Mouse (Mus musculus) urinary bladder, postnatal 25 days (tissue): ENCODE measurements around the gene Slc35g1.

Source experiments
- DNase-seq: peaks from one replicate; pipeline ENCODE4 v3.0.0; 2022; ENCODE audit warnings: low spot score

The Slc35g1 gene

DNA sequence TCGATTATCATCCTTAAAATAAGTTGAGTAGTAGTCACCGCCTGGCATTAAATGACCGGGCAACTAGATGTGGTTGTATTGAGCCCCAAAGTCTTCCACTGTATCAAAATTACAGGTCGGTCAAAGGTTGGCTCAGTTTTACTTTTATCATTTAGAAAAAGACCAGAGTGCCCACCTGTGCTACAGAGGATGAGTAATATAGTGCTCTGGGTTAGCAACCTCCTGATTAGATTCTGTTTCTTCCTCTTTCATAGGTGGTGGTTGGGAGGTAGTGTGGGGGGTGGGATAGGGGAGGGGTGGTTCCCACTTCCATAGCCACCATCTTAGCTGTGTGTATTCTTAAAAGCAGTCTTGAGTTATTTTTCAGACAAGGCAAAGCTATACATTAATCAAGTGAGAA is 7.9 kb upstream of the Slc35g1 start:
- no peak for DNase-seq

DNA sequence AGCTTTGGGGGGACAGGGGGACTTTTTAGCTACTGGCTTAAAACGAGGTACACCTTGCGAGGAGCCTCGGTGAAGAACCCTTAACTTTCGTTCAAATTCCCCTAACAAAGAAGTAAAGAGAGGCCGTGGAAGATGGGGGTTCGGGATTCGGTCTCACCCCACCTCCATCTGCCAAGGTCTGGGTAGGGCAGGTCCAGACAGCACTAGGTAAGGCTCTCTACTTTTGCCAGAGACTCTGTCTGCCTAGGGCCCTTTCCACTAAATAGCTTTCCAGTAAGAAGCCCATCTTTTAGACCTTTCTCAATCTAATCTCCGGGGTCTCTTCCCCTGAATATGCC is 822 bp downstream of the Slc35g1 start:
- DNase-seq, result no peak

DNA sequence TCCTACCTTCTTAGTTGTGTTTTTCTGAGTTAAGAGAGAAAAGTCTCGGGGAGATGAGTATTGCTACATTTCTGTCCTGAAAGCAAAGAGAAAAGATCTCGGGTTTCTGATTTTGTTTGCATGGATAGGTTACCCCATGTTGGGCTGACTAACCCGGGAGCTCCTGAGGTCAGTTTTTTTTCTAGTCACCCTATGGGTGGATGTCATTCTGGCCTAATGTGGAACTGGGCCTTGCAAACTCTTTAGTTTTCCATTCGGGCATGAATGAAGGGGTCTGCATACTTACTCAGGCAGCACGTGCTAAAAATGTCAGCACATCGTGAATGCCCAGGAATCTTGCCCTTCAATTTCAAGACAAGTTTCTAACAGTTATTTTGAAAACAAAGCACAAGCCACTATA is 1.2 kb downstream of the Slc35g1 start:
- no peak for DNase-seq

DNA sequence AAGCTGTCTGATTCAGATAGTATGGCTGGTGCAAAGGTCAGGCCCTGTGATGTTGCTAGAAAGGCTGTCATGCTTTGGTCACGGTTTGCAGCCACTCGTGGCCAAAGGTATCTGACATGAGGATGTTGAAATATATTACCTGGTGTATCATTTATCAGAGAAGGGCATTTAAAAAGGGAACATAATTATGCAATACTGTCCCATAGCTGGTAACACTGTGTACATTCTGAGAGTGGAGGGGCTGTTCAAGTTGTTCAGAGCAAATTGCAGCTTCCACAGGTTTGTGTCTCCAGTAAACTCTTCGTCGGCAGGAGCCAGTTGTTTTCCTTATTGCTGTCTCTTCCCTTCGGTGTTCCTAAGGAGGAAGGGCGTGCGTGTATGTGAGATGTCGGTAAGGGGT is 3.2 kb downstream of the Slc35g1 start:
- no peak for DNase-seq

DNA sequence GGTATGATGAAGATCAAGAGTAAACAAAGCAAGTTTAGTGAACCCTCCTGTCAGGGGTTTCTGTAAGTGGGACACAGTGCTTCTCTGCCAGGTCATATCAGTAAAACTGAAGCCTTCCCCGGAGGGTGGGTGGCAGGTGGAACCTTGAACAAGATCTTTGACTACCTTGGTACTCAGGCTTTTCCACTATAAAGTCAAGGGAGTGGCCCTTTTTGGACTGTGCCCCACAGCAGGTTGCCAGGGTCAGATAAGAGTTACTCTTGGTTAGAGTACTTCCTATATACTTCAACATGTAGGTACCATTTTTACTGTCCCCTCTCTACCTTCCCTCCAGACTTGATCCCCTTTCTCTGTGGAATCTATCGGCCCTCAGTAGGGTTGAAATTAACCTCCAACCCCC is 5.1 kb downstream of the Slc35g1 start:
- DNase-seq, result no peak

DNA sequence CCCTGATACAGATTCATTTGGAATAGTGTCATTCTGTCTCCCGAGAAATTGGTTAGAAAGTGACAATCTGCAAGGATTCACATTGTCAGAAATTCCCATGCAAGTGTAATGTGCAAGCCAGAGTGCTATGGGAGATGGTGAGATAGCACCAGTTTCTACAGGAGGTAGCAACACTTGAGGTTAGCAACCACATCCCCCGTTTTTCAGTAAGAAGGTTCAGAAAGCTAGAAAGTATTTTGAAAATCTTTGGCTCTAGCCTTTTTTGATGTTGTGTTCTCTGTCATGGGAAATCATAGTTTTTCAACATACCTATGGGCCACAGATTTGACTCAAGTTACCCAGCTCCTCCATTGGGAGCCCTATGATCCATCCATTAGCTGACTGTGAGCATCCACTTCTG is 5.6 kb downstream of the Slc35g1 start:
- DNase-seq, result no peak

DNA sequence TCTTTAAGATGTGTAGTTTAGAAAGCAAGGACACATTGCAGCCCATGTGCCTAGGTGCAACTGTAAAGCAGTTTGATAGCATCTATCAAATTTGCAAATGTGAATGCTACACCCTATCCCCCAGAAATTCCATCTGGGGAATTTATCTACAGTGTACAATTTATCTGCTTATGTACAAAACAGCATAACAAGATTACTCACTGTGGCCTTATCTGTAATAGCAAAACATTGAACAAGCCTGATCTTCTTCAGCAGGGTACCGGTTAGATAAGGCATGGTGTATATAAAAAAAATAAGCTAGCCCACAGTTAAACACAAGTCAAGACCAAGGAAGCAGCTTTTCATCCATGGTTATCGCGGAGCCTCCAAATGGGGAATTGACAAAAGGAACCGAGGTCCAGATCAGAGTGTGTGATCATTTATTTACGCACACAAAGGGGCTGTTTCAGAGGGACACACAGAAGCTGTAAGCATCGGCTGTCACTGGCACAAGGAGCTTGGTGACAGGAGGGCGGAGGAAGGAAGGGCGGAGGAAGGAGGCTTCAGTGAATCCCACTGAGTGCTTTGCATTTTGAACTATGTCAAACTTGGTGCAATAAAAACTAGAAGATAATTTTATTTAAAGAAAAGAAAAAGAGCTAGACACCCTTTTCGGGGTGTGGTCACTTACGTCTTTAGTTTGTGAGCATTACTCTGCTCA is 14.7 kb downstream of the Slc35g1 start:
- no peak for DNase-seq

DNA sequence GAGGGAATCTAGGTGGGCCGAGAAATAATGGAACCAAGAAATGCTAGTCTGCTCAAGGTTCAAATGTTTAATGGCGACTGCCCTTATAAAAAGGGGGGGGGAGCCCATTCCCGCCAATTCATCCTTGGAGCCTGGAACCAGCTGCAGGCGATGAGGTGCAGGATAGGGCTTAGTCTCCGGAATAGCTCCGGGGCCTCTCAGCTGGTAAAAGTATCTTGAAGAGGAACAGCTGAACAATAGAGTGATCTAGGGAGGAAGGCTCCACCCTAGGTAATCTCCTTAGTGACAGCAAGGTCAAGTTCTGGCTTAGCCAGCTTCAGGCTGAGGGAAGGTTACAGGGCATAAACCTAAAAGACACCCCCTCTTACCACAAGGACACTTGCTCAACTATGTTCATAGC is 18.1 kb downstream of the Slc35g1 start:
- no peak for DNase-seq

DNA sequence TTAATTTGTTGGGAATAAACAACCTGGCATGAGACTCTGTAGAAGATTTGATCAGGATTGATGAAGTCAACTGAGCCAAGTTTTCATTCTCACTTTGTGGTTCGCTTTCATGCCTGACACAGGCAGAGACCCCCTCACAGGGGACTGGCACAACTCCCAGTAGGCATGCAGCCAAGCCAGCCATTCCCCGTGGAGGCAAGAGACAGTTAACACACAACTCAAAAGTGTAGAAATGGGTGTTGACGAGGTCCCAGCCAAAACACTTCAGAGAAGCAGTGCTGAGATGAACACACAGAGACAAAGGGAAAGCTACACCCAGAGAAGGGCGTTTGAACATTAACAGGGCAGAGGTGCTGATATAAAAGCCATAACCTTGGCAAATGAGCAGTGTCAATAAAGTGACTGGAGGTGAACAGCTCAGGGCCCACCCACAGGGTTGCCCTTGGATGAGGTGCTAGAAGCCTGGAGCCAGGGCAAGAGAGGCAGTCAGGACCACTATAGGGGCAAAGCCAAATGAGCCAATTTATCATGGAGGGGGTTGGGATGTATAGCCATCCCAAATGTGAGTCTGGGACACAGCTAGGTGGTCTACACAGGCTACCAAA is 23.1 kb downstream of the Slc35g1 start:
- DNase-seq, result no peak

DNA sequence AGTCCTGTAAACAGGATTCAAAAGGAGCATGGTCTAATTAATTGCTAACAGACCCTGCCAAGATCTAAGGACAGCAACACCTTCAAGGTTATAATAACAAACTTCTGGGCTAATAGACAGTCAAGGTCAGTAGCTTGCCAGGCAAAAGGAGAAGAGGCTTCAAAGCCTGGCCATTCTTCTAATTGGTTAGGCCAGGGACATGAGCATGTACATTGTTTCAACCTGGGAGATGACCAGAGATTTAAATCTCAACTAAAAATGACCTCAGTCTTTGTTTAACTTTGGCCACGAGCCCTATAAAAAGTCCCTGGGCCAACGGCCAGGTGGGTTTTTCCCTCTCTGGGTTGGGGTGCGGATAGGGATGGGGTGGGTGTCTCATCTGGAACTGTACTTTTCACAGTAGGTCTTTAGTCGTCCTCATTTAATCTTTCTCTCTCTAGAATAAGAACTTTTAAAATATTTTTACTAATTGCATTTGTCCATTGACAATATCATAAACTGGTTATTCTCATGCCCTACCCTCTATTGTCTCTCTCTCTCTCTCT is 25.0 kb downstream of the Slc35g1 start:
- no peak for DNase-seq

DNA sequence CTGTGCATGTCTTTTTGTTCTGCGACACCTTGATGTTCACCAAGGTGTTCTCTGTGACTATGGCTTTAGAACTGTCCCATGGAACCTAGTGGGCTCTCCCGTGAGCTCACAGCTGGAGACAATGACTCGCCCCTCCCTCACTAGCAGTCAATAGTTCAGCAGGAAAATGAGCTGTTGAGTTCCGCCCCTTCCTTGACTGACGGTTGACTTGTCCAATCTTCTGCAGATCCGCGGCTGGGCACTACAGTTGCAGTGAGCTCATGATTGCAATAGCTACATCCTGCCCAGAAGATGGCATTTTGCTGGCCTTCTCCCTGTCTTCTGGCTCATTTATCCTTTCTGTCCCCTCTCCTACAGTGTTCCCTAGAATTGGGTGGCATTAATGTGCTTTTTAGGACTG is 25.7 kb downstream of the Slc35g1 start:
- no peak for DNase-seq

DNA sequence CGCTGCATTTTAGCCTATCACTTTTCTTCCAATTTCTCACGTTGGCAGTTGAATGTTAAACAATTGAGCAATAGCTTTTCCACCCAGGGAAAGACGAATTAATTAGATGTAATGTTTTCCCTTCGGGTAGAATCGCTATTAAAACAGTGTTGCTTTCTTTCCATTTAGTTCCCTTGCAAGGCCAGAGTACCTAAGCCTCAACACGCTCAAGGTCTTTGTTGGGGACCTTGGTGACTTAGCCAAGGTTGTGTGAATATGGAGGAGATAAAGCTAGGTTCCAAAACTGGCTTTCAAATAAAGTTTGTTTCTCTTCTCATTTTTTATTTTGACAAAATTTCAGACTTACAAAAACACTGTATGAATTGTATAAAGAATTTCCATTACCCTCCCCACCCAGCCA is 27.1 kb downstream of the Slc35g1 start:
- DNase-seq, result no peak

DNA sequence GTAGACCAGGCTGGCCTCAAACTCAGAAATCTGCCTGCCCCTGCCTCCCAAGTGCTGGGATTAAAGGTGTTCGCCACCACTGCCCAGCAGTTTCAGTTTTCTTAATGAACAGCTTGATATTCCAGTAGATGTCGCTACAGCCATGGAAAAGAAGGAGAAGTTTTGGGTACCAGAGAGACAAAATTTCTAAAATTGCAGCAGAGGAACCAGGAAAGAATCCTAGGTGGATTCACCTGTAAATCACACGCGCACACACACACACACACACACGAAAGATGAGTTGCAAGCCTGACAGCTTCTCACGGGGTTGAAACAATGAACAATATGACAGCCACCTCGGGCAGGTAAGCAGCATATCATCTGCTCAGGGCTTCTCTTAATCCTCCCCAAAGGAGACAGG is 28.1 kb downstream of the Slc35g1 start:
- DNase-seq, result no peak

DNA sequence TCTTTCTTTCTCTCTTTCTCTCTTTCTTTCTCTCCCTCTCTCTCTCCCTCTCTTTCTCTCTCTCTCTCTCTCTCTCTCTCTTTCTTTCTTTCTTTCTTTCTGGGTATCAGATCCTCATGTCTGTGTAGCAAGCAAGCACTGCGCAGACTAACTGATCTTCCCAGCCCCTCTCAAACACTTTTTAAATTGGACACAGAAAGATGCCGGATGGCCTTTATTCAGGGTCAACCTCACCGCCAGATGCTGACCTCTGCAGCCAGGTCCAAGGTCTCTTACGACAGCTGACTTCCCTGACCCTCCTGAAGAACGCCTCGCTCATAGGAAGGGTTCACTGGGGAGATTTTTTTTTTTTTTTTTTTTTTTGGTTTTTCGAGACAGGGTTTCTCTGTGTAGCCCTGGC is 28.8 kb downstream of the Slc35g1 start:
- DNase-seq, result no peak

DNA sequence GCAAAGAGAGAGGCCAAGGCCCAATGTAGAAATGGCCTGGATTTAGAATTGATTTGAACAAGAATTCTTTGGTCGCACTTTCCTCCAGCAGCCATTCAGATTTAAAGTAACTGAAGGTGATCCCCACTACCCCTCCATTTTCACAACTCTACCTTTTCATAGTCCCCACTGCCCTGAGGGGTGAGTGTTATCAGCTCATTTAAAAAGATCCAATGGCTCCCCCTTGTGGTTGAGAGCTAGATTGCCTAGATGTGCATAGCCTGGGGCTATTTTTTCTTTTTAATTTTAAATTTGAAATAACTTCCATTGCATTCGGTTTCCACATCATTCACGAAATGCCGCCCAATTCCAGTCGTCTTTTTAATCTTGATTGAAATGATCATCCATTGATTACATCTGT is 33.5 kb downstream of the Slc35g1 start:
- peak; percentile 38 for DNase-seq

DNA sequence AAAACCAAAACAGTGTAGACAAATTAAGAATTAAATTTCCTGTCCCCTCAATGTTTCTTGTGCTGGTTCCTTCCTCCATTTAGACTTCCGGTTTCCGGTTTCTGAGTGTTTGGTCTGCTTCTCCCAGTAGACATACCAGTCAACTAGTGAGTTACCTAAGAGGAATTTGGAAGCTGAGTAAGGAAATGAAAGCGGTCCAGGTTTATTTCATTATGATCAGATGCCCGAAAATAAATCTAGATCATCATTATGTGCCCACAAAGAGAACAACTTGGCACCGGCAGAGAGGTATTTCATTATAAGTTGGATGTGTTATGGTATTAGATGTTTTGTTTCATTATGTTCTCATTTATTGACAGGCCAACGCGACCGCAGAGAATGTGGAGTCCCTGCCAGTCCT is 34.7 kb downstream of the Slc35g1 start:
- no peak for DNase-seq

DNA sequence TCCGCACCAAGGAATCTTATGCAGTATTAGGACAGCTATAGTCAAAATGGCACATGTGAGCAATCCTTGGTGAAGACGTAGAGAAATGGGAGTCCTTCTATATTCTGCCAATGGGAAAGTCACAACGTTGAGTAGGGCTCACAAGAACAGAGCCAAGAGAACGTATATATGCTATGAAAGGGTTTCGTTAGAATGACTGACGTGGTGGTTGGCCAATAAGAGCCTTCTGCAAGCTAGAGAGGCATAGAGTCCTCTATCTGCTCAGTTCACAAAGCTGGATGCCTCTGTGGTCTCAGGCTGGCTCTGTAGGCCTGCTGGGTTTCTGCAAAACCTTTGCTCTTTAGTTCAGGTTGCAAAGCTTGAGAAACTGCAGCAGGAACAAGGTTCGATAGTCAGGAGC is 35.5 kb downstream of the Slc35g1 start:
- no peak for DNase-seq

DNA sequence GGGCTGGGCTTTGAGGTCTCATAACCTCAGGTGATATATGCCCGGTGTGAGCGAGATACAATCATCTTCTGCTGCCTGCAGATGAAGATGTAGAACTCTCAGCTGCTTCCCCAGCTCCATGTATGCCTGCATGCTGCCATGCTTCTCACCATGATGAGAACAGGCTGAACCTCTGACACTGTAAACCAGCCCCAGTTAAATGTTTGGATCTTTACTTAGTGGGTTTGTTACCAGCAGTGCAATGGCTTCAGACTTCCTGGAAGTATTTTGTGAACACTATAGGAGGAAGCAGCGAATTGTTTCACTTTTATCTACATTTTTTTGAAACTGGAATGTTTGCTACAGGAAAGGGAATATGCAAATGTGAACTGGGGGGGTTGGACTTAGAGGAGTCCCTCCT is 36.2 kb downstream of the Slc35g1 start:
- DNase-seq, result no peak

DNA sequence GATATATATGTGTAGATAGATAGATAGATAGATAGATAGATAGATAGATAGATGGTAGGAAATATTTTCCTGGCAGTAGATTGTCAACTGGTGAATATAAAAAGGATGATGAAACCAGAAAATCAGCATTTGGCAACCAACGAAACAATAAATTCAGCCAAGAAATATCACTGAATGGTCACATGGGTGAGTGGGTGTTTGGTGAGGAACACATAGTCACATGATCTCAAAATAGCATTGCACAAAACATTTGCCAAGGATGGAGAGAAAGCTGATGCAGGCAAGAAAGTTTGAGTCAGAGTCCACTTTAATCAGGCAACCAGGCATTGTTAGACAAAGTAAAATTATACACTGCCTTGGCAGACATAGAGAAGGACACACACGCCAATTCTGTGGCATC is 37.6 kb downstream of the Slc35g1 start:
- no peak for DNase-seq

DNA sequence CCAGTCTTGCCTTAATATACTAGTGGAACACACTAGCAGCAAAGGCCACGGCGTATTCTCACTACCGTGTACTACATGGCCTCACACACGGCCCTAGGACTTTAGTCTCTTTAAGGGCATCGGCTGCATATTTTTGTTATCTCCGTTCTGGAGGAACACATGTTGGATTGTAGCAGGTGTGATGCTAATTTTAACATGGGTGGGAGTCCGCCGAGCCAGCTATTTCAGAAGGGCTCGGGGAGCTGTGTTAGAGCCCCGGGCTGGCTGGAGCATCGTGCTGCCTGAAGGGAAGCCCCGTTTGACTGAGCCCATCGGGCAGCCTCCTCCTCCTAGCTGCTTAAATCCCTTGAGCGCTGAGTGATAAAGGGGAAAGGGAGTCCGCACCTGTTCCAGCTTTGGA is 39.4 kb downstream of the Slc35g1 start:
- no peak for DNase-seq

DNA sequence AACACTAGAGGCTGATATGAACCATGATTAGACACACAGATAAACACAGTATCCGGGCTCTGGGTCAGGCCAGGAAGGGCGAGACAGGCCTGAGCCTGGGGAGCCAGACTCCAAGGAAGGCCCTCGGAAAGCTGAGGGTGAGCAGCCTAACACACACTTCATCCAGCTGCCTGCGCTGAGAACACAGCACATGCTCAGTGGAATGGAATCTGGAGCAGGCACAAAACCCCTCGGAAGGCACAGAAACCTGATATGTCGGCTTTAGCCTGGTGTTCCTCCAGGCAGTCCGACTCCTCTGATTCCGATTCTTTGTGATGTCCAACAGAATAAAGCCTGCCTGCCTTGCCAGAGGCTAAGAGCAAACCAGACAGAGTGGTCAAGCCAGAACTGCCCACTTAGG is 46.1 kb downstream of the Slc35g1 start:
- DNase-seq, result no peak

DNA sequence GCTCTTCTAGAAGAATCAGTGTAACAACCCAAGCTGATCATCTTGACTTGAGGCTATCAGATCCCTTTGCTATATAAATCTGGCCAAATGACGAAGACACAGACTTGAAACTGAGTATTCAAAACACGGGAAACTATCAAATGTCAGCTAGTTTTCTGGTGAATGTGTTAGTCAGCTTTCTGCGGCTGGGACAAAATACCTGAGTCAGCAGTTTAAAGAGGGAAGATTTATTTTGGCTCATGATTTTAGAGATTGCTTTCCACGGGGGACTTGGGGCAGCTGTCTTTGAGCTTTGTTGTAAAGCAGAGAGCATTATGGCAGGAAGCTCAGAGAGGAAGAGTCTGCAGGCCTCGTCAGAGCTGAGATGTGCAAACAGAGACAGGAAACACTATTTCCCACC is 50.0 kb downstream of the Slc35g1 start:
- DNase-seq, result no peak
